Mouse (Mus musculus): Measurements from ENCODE around the gene Mtfp1. TPM values are rescaled to one million over a fixed set of nuclear protein-coding genes. Genes with fewer than 3 reads are reported as not detected.
"Not testable (repeated sequence)": the region's sequence is repeated elsewhere in the genome, so short reads cannot be mapped to it uniquely, and the experiment has no call there.

The Mtfp1 gene
- 10.7 and 16.0 TPM in 2 replicates for total RNA-seq (2017)

GRCm38 (mm10) chr11:4095171-4096053 is at the start of gene Mtfp1:
Mtfp1 (minus strand) TSS chr11:4095445.
- ATAC-seq (replicated peaks; ENCODE audit: low read depth, poor library complexity, severe bottlenecking) = peak; percentile 37

GRCm38 (mm10) chr11:4143281-4144062 is 48.2 kb upstream of the Mtfp1 start:
- no peak for ATAC-seq (replicated peaks; ENCODE audit: low read depth, poor library complexity, severe bottlenecking)

DNA sequence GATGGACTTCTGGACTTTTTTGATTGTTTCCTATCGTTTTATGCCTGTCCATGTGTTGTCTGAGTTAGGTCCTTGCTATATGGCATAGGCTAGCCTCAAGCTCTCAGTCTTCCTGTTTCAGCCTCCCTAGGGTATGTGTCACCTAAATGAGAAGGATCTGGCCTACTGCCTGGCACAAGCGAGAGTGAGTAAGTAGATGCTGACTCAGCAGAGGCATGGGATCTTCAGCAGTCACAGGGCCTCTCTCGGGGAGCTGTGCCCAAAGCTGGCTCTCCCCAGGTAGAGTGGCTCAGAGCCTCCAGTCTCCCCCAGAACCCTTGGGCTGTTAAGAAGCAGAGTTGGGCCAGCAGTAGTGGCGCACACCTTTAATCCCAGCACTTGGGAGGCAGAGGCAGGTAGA is 47.1 kb upstream of the Mtfp1 start:
- no peak for ATAC-seq (replicated peaks; ENCODE audit: low read depth, poor library complexity, severe bottlenecking)

DNA sequence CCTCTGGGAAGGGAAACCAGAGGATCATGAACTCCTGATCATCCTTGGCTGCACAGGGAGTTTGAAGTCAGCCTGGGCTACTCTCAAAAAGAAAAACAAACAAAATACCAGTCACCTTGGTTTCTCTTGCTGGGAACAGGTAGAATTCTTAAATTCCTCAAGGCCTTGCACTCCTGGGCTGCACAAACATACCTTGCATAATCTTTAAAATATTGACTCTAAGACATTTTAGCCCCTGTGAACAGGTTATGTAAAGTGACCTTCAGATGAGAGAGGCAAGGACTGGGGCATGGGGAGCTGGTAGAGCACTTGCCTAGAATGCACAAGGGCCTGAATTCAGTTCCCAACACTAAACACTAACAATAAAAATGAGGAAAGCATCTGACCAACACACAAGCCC is 46.3 kb upstream of the Mtfp1 start:
- ATAC-seq (replicated peaks; ENCODE audit: low read depth, poor library complexity, severe bottlenecking) = no peak

- no peak for ATAC-seq (replicated peaks; ENCODE audit: low read depth, poor library complexity, severe bottlenecking)
These were observed 43.7 kb upstream of the Mtfp1 start for GRCm38 (mm10) chr11:4138964-4139363.

DNA sequence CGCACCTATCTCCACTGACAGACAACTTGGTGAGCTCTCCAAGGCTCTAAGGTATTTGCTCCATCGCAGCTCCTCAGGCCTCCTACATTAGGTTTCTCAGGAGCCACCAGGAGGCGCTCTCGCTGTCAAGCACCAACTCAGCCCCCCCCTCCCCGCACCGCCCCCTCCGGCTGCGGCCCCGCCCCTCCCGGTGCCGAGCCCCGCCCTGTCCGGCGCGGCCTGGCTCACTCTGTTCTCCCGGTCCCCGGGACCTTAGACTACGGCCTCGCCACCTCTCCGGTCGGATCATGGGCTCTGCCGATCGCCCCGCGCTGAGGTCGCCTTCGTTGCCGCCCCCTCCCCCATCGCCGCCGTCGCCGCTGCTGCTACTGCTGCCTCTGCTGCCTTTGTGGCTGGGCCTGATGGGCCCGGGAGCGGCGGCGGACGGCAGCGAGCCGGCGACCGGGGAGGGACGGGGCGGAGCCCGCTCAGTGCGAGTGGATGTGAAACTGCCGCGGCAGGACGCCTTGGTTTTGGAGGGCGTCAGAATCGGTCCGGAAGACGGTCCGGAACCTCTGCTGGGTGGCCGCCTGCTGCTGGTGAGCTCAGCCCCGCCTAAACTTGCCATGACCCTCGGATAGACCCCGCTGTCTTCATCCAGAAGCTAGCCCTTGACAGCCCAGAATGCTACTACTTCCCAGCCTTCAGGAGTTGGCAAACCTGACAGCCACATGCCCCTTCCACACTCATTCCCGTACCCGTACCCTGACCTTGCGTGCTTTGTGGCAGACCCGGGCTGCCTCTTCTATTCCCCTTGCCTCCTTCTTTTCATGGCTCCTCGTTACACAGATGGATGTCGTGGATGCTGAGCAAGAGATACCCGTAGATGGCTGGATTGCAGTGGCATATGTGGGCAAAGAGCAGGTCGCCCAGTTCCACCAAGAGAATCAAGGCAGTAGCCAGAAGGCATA is 40.0 kb upstream of the Mtfp1 start, which contains the start of gene Rnf215:
Gene Rnf215 (plus strand): TSS at position 217 of the 950 bp plus-strand sequence.
- peak; percentile 79 for ATAC-seq (replicated peaks; ENCODE audit: low read depth, poor library complexity, severe bottlenecking)

GRCm38 (mm10) chr11:4134400-4134799 is 39.2 kb upstream of the Mtfp1 start:
- no peak; the same call in 1 of the 2 replicates for ATAC-seq (replicated peaks; ENCODE audit: low read depth, poor library complexity, severe bottlenecking)

GRCm38 (mm10) chr11:4133450-4133849 is 38.2 kb upstream of the Mtfp1 start:
- ATAC-seq (replicated peaks; ENCODE audit: low read depth, poor library complexity, severe bottlenecking) = no peak

DNA sequence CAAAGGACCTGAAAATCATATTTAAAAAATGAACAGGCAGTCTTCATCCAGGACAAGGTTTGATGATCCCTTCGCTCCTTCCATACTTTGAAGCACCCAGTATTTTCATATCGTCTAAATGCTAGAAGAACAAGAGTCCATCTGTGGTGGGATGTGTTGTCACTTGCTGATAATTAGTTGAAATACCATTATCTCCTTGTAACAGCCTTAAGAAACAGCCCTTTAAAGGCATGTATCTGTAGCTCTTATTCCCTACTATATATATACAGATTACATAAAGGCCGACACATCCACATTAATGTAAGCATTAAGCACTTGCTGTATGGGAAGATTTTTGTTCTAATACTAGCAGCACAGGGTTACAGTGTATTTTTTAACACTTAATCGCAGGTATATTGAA is 33.2 kb upstream of the Mtfp1 start:
- not testable (repeated sequence) for ATAC-seq (replicated peaks; ENCODE audit: low read depth, poor library complexity, severe bottlenecking)

- no peak for ATAC-seq (replicated peaks; ENCODE audit: low read depth, poor library complexity, severe bottlenecking)
These were observed 31.8 kb upstream of the Mtfp1 start for GRCm38 (mm10) chr11:4127059-4127458.

- peak; percentile 33; the same call in 1 of the 2 replicates for ATAC-seq (replicated peaks; ENCODE audit: low read depth, poor library complexity, severe bottlenecking)
These were observed 28.7 kb upstream of the Mtfp1 start for GRCm38 (mm10) chr11:4123922-4124321.

DNA sequence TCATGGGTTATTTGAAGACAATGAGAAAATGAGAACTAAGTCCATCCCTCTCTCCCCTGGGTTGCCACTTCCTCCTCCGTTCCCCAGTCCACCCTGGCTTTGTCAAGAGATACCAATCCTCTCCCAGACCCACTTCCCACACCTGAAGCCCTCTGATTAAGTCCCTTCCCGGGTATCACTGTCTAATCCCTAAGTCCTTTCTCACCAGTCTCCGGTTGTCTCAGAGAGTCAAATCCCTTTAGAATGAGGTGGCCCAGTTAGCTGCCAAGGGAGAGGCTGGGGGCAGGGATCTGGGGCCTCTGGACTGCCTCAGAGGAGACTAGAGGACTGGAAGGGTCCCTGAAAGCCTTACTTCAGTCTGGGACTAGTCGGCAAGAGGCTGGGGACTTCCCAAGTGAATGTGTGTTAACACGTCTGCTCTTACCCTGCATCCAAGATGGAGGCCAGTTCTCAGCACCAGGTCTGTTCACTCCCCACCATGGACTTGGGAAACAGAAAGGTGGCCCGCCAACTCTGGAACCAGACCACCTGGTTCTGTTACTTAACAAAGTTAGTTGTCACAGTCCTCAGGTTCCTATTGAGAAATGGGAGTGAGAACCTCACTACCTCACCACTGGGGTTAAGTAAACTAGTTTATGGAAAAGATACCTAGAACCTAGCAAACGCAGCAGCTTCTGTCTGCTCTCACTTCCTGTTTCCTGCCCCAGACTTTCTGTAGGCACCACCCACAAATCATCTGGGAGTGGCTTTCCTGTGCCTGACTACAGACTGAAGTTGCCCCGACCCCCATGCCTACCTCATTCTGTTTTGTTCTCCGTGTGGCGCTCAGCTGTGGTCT is 27.7 kb upstream of the Mtfp1 start, which contains the start of gene Sec14l2:
Gene Sec14l2 (minus strand): TSS at position 674 of the 838 bp plus-strand sequence.
- peak; percentile 58 for ATAC-seq (replicated peaks; ENCODE audit: low read depth, poor library complexity, severe bottlenecking)

DNA sequence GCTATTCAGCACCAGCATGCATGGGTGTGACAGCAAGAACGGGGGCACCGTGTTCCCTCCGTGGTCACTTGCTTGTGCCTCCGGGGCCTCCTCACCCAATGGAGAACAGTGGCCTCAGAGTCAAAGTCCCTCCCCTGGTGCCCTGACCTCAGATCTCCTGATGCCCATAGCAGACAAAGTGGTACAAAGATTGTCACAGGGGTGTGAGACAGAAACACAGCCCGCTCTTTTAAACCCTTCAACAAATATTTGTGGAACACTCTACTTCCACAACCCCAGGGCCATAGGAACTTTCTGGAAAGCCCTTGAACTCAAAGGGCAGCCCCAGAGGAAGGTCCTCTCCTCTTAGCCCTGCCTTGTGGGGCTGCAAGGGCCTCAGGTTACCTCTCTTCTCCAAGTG is 27.0 kb upstream of the Mtfp1 start:
- ATAC-seq (replicated peaks; ENCODE audit: low read depth, poor library complexity, severe bottlenecking) = no peak

DNA sequence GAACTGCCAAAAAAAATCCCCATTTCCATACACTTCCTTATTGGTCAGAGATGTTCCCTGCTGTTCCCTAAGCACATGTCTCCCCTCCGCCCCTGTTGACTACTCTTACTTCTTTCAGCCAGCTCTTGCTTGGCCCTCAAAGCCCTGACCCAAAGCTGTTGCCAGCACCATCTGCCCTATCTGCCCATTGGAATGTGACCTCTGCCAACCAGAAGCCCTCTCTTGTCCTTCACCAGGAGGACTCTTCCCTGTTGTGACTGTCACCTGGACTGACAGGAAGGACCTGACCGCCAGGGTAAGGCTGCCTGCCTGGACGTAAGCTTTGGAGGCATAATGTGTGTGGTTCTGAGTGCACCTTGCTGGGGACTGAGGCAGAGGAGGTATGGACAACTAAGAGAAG is 26.4 kb upstream of the Mtfp1 start:
- no peak for ATAC-seq (replicated peaks; ENCODE audit: low read depth, poor library complexity, severe bottlenecking)

GRCm38 (mm10) chr11:4119635-4120034 is 24.4 kb upstream of the Mtfp1 start:
- ATAC-seq (replicated peaks; ENCODE audit: low read depth, poor library complexity, severe bottlenecking) = peak; percentile 42

DNA sequence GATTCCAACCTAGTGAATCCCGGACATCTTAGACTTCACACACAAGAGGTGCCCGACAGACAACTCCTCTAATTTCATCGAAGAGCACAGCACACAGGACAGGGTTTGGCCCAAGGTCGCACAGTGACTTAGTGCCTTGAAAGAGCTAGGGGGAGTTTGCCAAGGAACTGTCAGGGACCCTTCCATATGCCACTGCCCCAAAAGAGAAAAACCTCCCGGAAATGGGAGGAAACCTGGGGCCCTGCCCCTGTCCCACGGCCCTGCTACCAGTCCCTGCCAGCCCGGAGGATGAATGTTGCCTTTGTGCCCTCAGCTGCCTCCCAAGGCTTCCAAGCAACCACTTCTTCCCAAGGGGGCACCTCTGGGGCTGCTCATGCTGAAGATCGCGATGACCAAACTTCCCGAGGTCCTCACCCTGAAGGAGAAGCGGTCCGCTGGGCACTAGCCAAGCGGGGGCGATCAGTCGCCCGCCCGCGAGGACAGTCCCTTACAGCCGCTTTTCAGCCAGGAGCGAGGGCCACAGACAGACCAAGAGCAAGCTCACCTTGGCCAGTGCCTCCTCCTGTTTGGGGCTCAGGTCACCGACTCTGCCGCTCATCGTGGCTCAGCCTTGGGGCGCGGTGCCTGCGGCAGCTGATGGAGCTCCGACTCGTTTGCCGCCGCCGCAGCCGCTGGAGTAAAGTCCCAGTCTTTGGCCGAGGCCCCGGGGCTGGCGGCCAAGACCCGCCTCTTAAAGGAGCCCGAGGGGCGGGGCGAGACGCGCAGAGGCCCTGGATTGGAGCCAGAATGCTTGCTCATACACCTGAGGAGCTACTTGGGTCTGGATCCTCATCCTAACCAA is 23.1 kb upstream of the Mtfp1 start:
- ATAC-seq (replicated peaks; ENCODE audit: low read depth, poor library complexity, severe bottlenecking) = peak; percentile 10; the same call in 1 of the 2 replicates

DNA sequence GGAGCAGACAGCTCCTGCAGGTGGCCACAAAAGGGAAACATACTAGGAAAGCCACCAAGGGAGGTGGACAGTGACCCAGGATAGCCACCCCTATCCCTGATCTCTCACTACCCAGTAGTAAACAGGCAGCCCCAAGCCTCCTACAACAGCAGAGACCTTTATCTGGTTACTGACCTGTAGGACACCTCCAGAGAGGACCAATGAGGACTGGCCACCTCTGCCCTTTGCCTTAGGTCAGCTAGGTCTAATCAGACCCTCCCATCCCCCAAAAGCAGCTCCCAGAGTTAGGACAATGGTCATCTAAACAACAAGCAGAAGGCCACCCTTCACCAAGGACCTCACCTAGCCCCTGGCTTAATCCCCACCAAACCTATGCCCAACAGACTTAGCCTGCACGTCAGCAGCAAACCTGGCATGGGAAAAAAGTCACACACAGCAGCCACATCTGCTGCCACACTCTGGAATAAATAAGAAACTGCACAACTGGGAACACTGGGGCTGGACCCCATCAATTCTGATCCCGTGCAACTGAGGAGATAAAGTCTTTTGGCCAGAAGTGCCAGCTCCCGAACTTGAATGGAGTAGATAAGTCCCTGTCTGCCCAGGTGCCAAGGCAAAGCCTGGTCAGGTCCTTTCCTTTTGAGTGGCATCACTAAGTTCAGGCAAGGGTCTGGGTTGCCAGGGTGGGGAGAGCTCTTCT is 22.3 kb upstream of the Mtfp1 start:
- 0 out of 2 replicates have a peak, but pooled peaks have one; percentile 6 for ATAC-seq (replicated peaks; ENCODE audit: low read depth, poor library complexity, severe bottlenecking)

Measured in common myeloid progenitor, adult 5-6 weeks (primary cell).